Comparison of ENCODE assay signal across 24 mouse cellular contexts in the genomic region with DNA sequence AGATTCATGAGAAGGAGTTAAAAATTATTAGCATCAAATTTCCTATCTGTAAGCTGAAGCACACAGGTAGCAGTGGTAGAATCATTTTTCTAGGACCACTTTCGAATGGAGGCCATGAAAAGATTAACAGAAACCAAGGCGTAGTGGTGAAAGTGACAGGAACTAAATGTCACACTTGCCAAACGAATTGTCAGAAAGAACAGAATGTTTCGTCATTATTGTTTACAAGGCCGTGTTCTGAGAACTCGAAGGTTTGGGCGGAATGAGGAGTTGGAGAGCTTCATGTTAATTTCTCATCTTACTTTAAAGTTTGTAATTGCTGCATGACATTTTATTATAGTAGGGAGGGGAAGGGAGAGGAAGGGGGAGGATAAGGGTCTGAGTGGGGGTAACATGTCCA.
DNase-seq lines count a peak whose midpoint lies in the region; ATAC-seq and TF ChIP-seq lines count a peak whose summit lies in the region.
"Had no signal": no experiment of that assay in that cellular context is flagged by ENCODE, and none has a peak within 500 bp of the region (broad histone marks: within the 10 kb centered on the region; RNA-seq: fewer than 3 reads in every experiment).

No protein-coding gene starts in this region.

- TF ChIP-seq CTCF in kidney, adult 2 months (conservative IDR thresholded peaks at IDR 0.05; ENCODE audit: insufficient read depth, insufficient read length, low read depth, low read length): no peak
- no peak for TF ChIP-seq CTCF in lung, postnatal 0 days (IDR thresholded peaks at IDR 0.05)
- TF ChIP-seq CTCF in lung, adult 2 months (IDR thresholded peaks at IDR 0.05; ENCODE audit: insufficient read depth, low read length): no peak

- no peaks in the 10 kb centered on the region for H3K36me3 ChIP-seq in kidney, adult 2 months (ENCODE audit: control insufficient read depth, insufficient read depth, low read length)
- no peaks in the 10 kb centered on the region for H3K36me3 ChIP-seq in lung, postnatal 0 days (ENCODE audit: insufficient read depth, low read length)
- H3K36me3 ChIP-seq: embryonic facial prominence, embryonic 10.5 days; embryonic facial prominence, embryonic 12.5 days; forebrain, embryonic 15.5 days; G1E had no signal

- H3K27ac ChIP-seq in kidney, adult 2 months (ENCODE audit: insufficient read depth, low read depth, low read length): 0 out of 2 replicates have a peak overlapping the region, but pooled peaks have one; percentile 45
- H3K27ac ChIP-seq in lung, postnatal 0 days (ENCODE audit: low read length): 0 out of 2 replicates have a peak overlapping the region, but pooled peaks have one; percentile 23
- H3K27ac ChIP-seq: embryonic facial prominence, embryonic 10.5 days; embryonic facial prominence, embryonic 12.5 days; forebrain, embryonic 13.5 days; forebrain, embryonic 15.5 days had no signal

- no peaks in the 10 kb centered on the region for H3K27me3 ChIP-seq in kidney, adult 2 months (replicated peaks; ENCODE audit: control insufficient read depth, insufficient read depth, low read length)
- no peaks in the 10 kb centered on the region for H3K27me3 ChIP-seq in lung, postnatal 0 days (replicated peaks; ENCODE audit: insufficient read depth, low read length)
- H3K27me3 ChIP-seq: CH12.LX; embryonic facial prominence, embryonic 12.5 days; forebrain, embryonic 13.5 days; forebrain, embryonic 15.5 days had no signal

- TF ChIP-seq POLR2A in kidney, adult 2 months (IDR thresholded peaks at IDR 0.05; ENCODE audit: low read depth, low read length): no peak
- TF ChIP-seq POLR2A in lung, adult 2 months (IDR thresholded peaks at IDR 0.05; ENCODE audit: borderline replicate concordance, extremely low read depth, low read depth, low read length): no peak

- no peak for DNase-seq in kidney, adult 2 months
- no peak for DNase-seq in kidney, postnatal 4 days
- DNase-seq in lung, postnatal 0 days (ENCODE audit: low spot score): peak; percentile 76
- DNase-seq in lung, postnatal 14 days: no peak
- peak; percentile 27 for DNase-seq in lung, postnatal 36 days
- DNase-seq in lung, adult 2 months: no peak
- DNase-seq: adrenal gland, adult 8-10 months; adrenal gland, postnatal 14 days; adrenal gland, postnatal 36 days; B cell, adult 2 months; cerebellum, adult 11-12 months; cerebellum, adult 2 months; cerebellum, adult 9-10 months; cerebellum, postnatal 10 days; cerebellum, postnatal 25 days had no signal

- no peak overlapping the region for H3K4me2 ChIP-seq in lung, postnatal 0 days (replicated peaks; ENCODE audit: low read depth, low read length)
- H3K4me2 ChIP-seq: embryonic facial prominence, embryonic 12.5 days; forebrain, embryonic 13.5 days; forebrain, embryonic 15.5 days had no signal

- ATAC-seq in lung, postnatal 0 days: no peak
- ATAC-seq: activated CD4-positive, CD25-positive, alpha-beta regulatory T cell, adult 4 months; CD4-positive, CD25-positive, alpha-beta regulatory T cell, adult 4 months; forebrain, embryonic 13.5 days; forebrain, embryonic 15.5 days; Patski had no signal

- no peak overlapping the region for H3K4me3 ChIP-seq in kidney, adult 2 months (ENCODE audit: insufficient read depth, low read depth, low read length)
- no peak overlapping the region for H3K4me3 ChIP-seq in lung, postnatal 0 days (ENCODE audit: low read depth, low read length)
- H3K4me3 ChIP-seq in lung, adult 2 months (replicated peaks; ENCODE audit: extremely low read depth, low read depth, low read length): no peak overlapping the region
- H3K4me3 ChIP-seq: embryonic facial prominence, embryonic 10.5 days; embryonic facial prominence, embryonic 12.5 days; forebrain, embryonic 13.5 days; forebrain, embryonic 15.5 days had no signal

- no peak overlapping the region for H3K9ac ChIP-seq in lung, postnatal 0 days (replicated peaks; ENCODE audit: low read depth)
- H3K9ac ChIP-seq: embryonic facial prominence, embryonic 12.5 days; forebrain, embryonic 13.5 days; forebrain, embryonic 15.5 days had no signal

- no peaks in the 10 kb centered on the region for H3K9me3 ChIP-seq in lung, postnatal 0 days (ENCODE audit: low read length)
- H3K9me3 ChIP-seq: embryonic facial prominence, embryonic 10.5 days; embryonic facial prominence, embryonic 12.5 days; forebrain, embryonic 13.5 days; forebrain, embryonic 15.5 days had no signal

- WGBS in kidney, adult 2 months: 67% methylated on average over 7 of the region's 7 CpGs
- 51% methylated on average over 7 of the region's 7 CpGs for WGBS in lung, postnatal 0 days
- WGBS in lung, adult 2 months: 49% methylated on average over 7 of the region's 7 CpGs

- peaks cover 6% of the 10 kb centered on the region; the same call in 1 of the 2 replicates for H3K4me1 ChIP-seq in kidney, adult 2 months (ENCODE audit: control insufficient read depth, insufficient read depth, low read length)
- H3K4me1 ChIP-seq in lung, postnatal 0 days (ENCODE audit: insufficient read depth, low read depth, low read length): no peaks in the 10 kb centered on the region
- H3K4me1 ChIP-seq in lung, adult 2 months (ENCODE audit: control insufficient read depth, insufficient read depth, low read length): no peaks in the 10 kb centered on the region; the same call in 1 of the 2 replicates
- H3K4me1 ChIP-seq: forebrain, embryonic 13.5 days; forebrain, embryonic 15.5 days had no signal

- peak; percentile 78 for TF ChIP-seq EP300 in lung, postnatal 0 days (IDR thresholded peaks at IDR 0.05)

Comparison
In these comparisons a context has a peak if more than half of its experiments do, and no peak if none do; other contexts are left out.
1. DNase-seq: peak in lung, postnatal 0 days (single experiment) and lung, postnatal 36 days (single experiment); none in kidney, adult 2 months (single experiment), kidney, postnatal 4 days (0 of 2), lung, postnatal 14 days (single experiment) and lung, adult 2 months (single experiment).